Mouse (Mus musculus) embryonic fibroblast, embryonic 13.5 days (primary cell): ENCODE data around the gene Trim71.

Experiments
- CTCF ChIP-seq: IDR thresholded peaks from 2 replicates; pipeline ENCODE4 v1.5.1; 2011; ENCODE audit warnings: mild to moderate bottlenecking, control low read depth, low read length, moderate library complexity, borderline replicate concordance; ENCODE audit not compliant: insufficient read depth
- POLR2A ChIP-seq: IDR thresholded peaks from 2 replicates; pipeline ENCODE4 v1.6.1; 2011; ENCODE audit warnings: low read depth, mild to moderate bottlenecking, control low read depth, low read length, moderate library complexity

- TF ChIP-seq CTCF: no peak
- no peak for TF ChIP-seq POLR2A
Measured at GRCm38 (mm10) chr9:114613026-114613425, 48.9 kb upstream of the Trim71 start.
